Mouse (Mus musculus) kidney, adult 2 months (tissue): Measurements from ENCODE around the gene Prrt1.

Experiments
- CTCF ChIP-seq: fragments of 200-500 bp; conservative IDR thresholded peaks from 2 replicates; pipeline ENCODE4 v1.5.1; 2011; ENCODE audit warnings: low read depth, mild to moderate bottlenecking, control low read depth, low read length, moderate library complexity, mixed read lengths; ENCODE audit not compliant: insufficient read depth, insufficient read length
- POLR2A ChIP-seq: fragments of 200-500 bp; IDR thresholded peaks from one replicate; pipeline ENCODE4 v1.6.1; 2011; ENCODE audit warnings: low read depth, low read length, control low read depth

DNA sequence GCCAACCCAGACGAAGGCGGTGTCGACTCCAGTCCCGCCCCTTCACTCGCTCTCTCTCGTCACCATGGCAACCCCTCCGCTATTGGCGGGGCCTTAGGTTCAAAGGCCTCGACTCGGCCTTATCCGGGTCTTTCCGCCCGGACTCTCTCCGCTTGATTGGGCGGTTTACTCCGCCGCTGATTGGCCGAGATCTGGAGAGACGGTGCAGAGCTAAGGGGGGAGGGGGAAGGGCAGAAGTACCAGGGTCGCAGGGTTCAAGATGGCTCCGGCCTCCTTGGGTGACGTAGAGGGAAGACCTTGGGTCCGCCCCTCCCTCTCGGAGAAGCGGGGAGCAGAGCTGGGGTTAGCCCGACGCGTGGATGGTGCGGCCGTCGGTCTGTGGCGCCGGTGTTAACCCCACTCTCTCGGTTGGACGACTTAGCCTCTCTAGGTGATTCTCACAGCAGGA, 25.2 kb upstream of the Prrt1 start, which contains the start of gene Agpat1:
- no peak for TF ChIP-seq CTCF
- TF ChIP-seq POLR2A: peak; percentile 91
